Mouse (Mus musculus) 3134 (cell line): ENCODE data around the gene Gm21904.
"Not testable (repeated sequence)": the region's sequence is repeated elsewhere in the genome, so short reads cannot be mapped to it uniquely, and the experiment has no call there.

Experiments
- DNase-seq: peaks from one replicate; pipeline ENCODE4 v3.0.0-alpha.2; 2011; ENCODE audit warnings: low spot score; ENCODE audit not compliant: insufficient read length; ENCODE audit errors: extremely low read depth

The Gm21904 gene

GRCm38 (mm10) chrY:17846166-17846565 lies at the start of gene Gm21904:
Gm21904 (minus strand) TSS chrY:17846266.
- not testable (repeated sequence) for DNase-seq

DNA sequence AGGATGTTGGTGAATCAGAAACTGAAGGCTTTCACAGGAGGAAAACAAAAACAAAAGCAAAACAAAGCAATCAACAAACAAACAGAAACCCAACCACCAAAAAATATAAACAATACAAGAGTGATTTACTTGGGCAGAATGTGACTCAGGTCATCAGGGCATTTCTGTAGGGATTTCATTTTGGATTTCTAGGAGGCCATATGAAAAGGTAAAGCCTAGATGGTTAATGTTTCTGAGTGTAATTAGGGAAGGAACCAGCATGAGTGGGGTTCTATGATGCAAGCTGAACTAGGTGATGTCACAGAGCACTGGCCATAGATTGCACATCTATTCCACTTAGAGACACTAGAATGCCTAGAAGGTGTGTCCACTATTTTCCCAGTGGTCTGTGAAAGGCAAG lies 28.4 kb upstream of the Gm21904 start, which contains the start of the genes Gm20772 and Gm20831:
Gene Gm20772, plus strand, starts transcription at position 301 of the 400 bp plus-strand sequence.
Gene Gm20831, plus strand, starts transcription at position 301 of the 400 bp plus-strand sequence.
- not testable (repeated sequence) for DNase-seq
